Mouse (Mus musculus): Measurements from ENCODE around the gene Sh2d4b.

GRCm38 (mm10) chr14:40830094-40830493 lies 63.0 kb downstream of the Sh2d4b start:
- TF ChIP-seq CTCF (IDR thresholded peaks at IDR 0.05; ENCODE audit: borderline replicate concordance, control insufficient read depth, extremely low read depth, insufficient read depth, low read length, poor library complexity) (no peak), POLR2A (IDR thresholded peaks at IDR 0.05; ENCODE audit: control insufficient read depth, extremely low read depth, insufficient read depth, low read length, poor library complexity) (no peak)
